10 mouse cellular contexts compared by ENCODE assay signal in genomic region chr19:6377327-6378040, GRCm38 (mm10). TPM values are rescaled to one million over a fixed set of nuclear protein-coding genes. Genes with fewer than 3 reads are reported as not detected.
DNase-seq lines count a peak whose midpoint lies in the region; ATAC-seq lines count a peak whose summit lies in the region.
"Had no signal": no experiment of that assay in that cellular context is flagged by ENCODE, and none has a peak within 500 bp of the region (broad histone marks: within the 10 kb centered on the region; RNA-seq: fewer than 3 reads in every experiment).

No protein-coding gene starts in this region.

- WGBS in heart, embryonic 12.5 days: 72% methylated on average over 11 of the region's 11 CpGs
- 77% methylated on average over 11 of the region's 11 CpGs for WGBS in heart, embryonic 11.5 days (ENCODE audit: insufficient replicate concordance)
- WGBS in heart, embryonic 16.5 days: 65% methylated on average over 11 of the region's 11 CpGs
- WGBS in midbrain, embryonic 15.5 days: 53% methylated on average over 11 of the region's 11 CpGs

- no peak overlapping the region for H3K4me3 ChIP-seq in heart, embryonic 12.5 days
- H3K4me3 ChIP-seq in heart, embryonic 11.5 days (ENCODE audit: low read depth, low read length): no peak overlapping the region
- no peak overlapping the region for H3K4me3 ChIP-seq in heart, embryonic 16.5 days (ENCODE audit: low read length)
- no peak overlapping the region for H3K4me3 ChIP-seq in midbrain, embryonic 15.5 days

- no peaks in the 10 kb centered on the region for H3K9me3 ChIP-seq in heart, embryonic 12.5 days (replicated peaks)
- H3K9me3 ChIP-seq in heart, embryonic 11.5 days (replicated peaks; ENCODE audit: control insufficient read depth, low read length): no peaks in the 10 kb centered on the region
- no peaks in the 10 kb centered on the region for H3K9me3 ChIP-seq in heart, embryonic 16.5 days (replicated peaks; ENCODE audit: control insufficient read depth, low read length)
- H3K9me3 ChIP-seq in midbrain, embryonic 15.5 days: no peaks in the 10 kb centered on the region

- H3K4me1 ChIP-seq in heart, embryonic 12.5 days (replicated peaks): peaks cover 23% of the 10 kb centered on the region
- peaks cover 11% of the 10 kb centered on the region for H3K4me1 ChIP-seq in heart, embryonic 11.5 days (ENCODE audit: control insufficient read depth, insufficient read depth, low read length)
- peaks cover 20% of the 10 kb centered on the region for H3K4me1 ChIP-seq in heart, embryonic 16.5 days (ENCODE audit: control insufficient read depth, insufficient read depth, low read length)
- H3K4me1 ChIP-seq in midbrain, embryonic 15.5 days: no peaks in the 10 kb centered on the region

- H3K4me2 ChIP-seq in heart, embryonic 12.5 days: no peak overlapping the region
- no peak overlapping the region for H3K4me2 ChIP-seq in heart, embryonic 11.5 days
- no peak overlapping the region for H3K4me2 ChIP-seq in heart, embryonic 16.5 days (ENCODE audit: low read depth, low read length)
- no peak overlapping the region for H3K4me2 ChIP-seq in midbrain, embryonic 15.5 days

- peaks cover 76% of the 10 kb centered on the region for H3K36me3 ChIP-seq in heart, embryonic 12.5 days
- H3K36me3 ChIP-seq in heart, embryonic 11.5 days (ENCODE audit: control insufficient read depth, insufficient read depth, low read length): peaks cover 51% of the 10 kb centered on the region
- peaks cover 53% of the 10 kb centered on the region for H3K36me3 ChIP-seq in heart, embryonic 16.5 days (ENCODE audit: control insufficient read depth, insufficient read depth)
- H3K36me3 ChIP-seq in midbrain, embryonic 15.5 days (replicated peaks): peaks cover 44% of the 10 kb centered on the region

- no peak for ATAC-seq in heart, embryonic 12.5 days (ENCODE audit: insufficient number of reproducible peaks, low FRiP score)
- ATAC-seq in heart, embryonic 11.5 days (replicated peaks; ENCODE audit: insufficient number of reproducible peaks, low FRiP score, low TSS enrichment): no peak
- ATAC-seq in heart, embryonic 16.5 days (replicated peaks; ENCODE audit: extremely low read depth, insufficient read depth, low FRiP score): no peak
- ATAC-seq in midbrain, embryonic 15.5 days (replicated peaks): no peak

- peak; percentile 51 for DNase-seq in cerebellum, adult 9-11 months
- DNase-seq in cerebellum, adult 18-20 months: no peak
- no peak for DNase-seq in layer of hippocampus, postnatal 14 days (ENCODE audit: low spot score in 2 of 2)
- no peak for DNase-seq in kidney, adult 9 months

- H3K9ac ChIP-seq in heart, embryonic 12.5 days: no peak overlapping the region
- no peak overlapping the region for H3K9ac ChIP-seq in heart, embryonic 11.5 days (ENCODE audit: low read depth, low read length)
- H3K9ac ChIP-seq in heart, embryonic 16.5 days (ENCODE audit: low read length): peak overlapping the region; percentile 18; the same call in 1 of the 2 replicates
- H3K9ac ChIP-seq in midbrain, embryonic 15.5 days: peak overlapping the region; percentile 2; the same call in 1 of the 2 replicates
- H3K9ac ChIP-seq: liver, embryonic 14.5 days had no signal

- H3K27ac ChIP-seq in heart, embryonic 12.5 days (ENCODE audit: poor library complexity, severe bottlenecking): peak overlapping the region; percentile 22; the same call in 1 of the 2 replicates
- H3K27ac ChIP-seq in heart, embryonic 11.5 days (ENCODE audit: low read depth, low read length): no peak overlapping the region
- H3K27ac ChIP-seq in heart, embryonic 16.5 days (ENCODE audit: low read length): peak overlapping the region; percentile 84
- H3K27ac ChIP-seq in midbrain, embryonic 15.5 days: no peak overlapping the region
- H3K27ac ChIP-seq: liver, embryonic 14.5 days had no signal

- H3K27me3 ChIP-seq in heart, embryonic 12.5 days (replicated peaks): no peaks in the 10 kb centered on the region
- no peaks in the 10 kb centered on the region for H3K27me3 ChIP-seq in heart, embryonic 11.5 days (ENCODE audit: control insufficient read depth, insufficient read depth, low read length)
- no peaks in the 10 kb centered on the region for H3K27me3 ChIP-seq in heart, embryonic 16.5 days (ENCODE audit: control insufficient read depth, insufficient read depth, low read length)
- no peaks in the 10 kb centered on the region for H3K27me3 ChIP-seq in midbrain, embryonic 15.5 days (replicated peaks)

RNA-seq across cellular contexts. Expression of gene Pygm, which starts 6.7 kb away (rescaled TPM):
- polyA plus RNA-seq in heart, embryonic 12.5 days (2016; fragmentation: Nextera tagmentation; extraction: Ambion mirVana): 224 and 234 TPM in 2 replicates
- polyA plus RNA-seq in heart, embryonic 11.5 days (2014; fragmentation: Nextera tagmentation; extraction: Ambion mirVana): 149 and 178 TPM in 2 replicates
- 362 and 381 TPM in 2 replicates for polyA plus RNA-seq in heart, embryonic 16.5 days (2015; fragmentation: Nextera tagmentation; extraction: Ambion mirVana)
- 5.9 and 9.5 TPM in 2 replicates for polyA plus RNA-seq in midbrain, embryonic 15.5 days (2015; fragmentation: Nextera tagmentation; extraction: Ambion mirVana)
- total RNA-seq in layer of hippocampus, postnatal 14 days (2021): 10 to 100 TPM; 28.0 to 37.5 TPM

RNA-seq across cellular contexts. Expression of gene Sf1, which starts 14.0 kb away (rescaled TPM):
- 127 and 130 TPM in 2 replicates for polyA plus RNA-seq in heart, embryonic 12.5 days (2016; fragmentation: Nextera tagmentation; extraction: Ambion mirVana)
- polyA plus RNA-seq in heart, embryonic 11.5 days (2014; fragmentation: Nextera tagmentation; extraction: Ambion mirVana): 106 and 124 TPM in 2 replicates
- 80.2 and 86.7 TPM in 2 replicates for polyA plus RNA-seq in heart, embryonic 16.5 days (2015; fragmentation: Nextera tagmentation; extraction: Ambion mirVana)
- polyA plus RNA-seq in midbrain, embryonic 15.5 days (2015; fragmentation: Nextera tagmentation; extraction: Ambion mirVana): 112 and 119 TPM in 2 replicates
- 100 to 1,000 TPM; 182 to 189 TPM for total RNA-seq in layer of hippocampus, postnatal 14 days (2021)

RNA-seq across cellular contexts. Expression of gene Rasgrp2, which starts 21.7 kb away (rescaled TPM):
- polyA plus RNA-seq in heart, embryonic 12.5 days (2016; fragmentation: Nextera tagmentation; extraction: Ambion mirVana): 43.8 and 45.8 TPM in 2 replicates
- 41.5 and 42.7 TPM in 2 replicates for polyA plus RNA-seq in heart, embryonic 11.5 days (2014; fragmentation: Nextera tagmentation; extraction: Ambion mirVana)
- polyA plus RNA-seq in heart, embryonic 16.5 days (2015; fragmentation: Nextera tagmentation; extraction: Ambion mirVana): 68.8 and 69.8 TPM in 2 replicates
- polyA plus RNA-seq in midbrain, embryonic 15.5 days (2015; fragmentation: Nextera tagmentation; extraction: Ambion mirVana): 73.1 and 93.6 TPM in 2 replicates
- 10 to 100 TPM; 40.2 to 44.9 TPM for total RNA-seq in layer of hippocampus, postnatal 14 days (2021)

RNA-seq across cellular contexts. Expression of gene Map4k2, which starts 36.5 kb away (rescaled TPM):
- 14.1 and 15.7 TPM in 2 replicates for polyA plus RNA-seq in heart, embryonic 12.5 days (2016; fragmentation: Nextera tagmentation; extraction: Ambion mirVana)
- 9.6 and 10.1 TPM in 2 replicates for polyA plus RNA-seq in heart, embryonic 11.5 days (2014; fragmentation: Nextera tagmentation; extraction: Ambion mirVana)
- polyA plus RNA-seq in heart, embryonic 16.5 days (2015; fragmentation: Nextera tagmentation; extraction: Ambion mirVana): 17.2 and 18.5 TPM in 2 replicates
- 20.0 and 21.7 TPM in 2 replicates for polyA plus RNA-seq in midbrain, embryonic 15.5 days (2015; fragmentation: Nextera tagmentation; extraction: Ambion mirVana)
- 10 to 100 TPM; 82.6 to 85.8 TPM for total RNA-seq in layer of hippocampus, postnatal 14 days (2021)

RNA-seq across cellular contexts. Expression of gene Nrxn2, which starts 41.0 kb away (rescaled TPM):
- polyA plus RNA-seq in heart, embryonic 12.5 days (2016; fragmentation: Nextera tagmentation; extraction: Ambion mirVana): 0.26 and 0.52 TPM in 2 replicates
- 1.5 and 1.6 TPM in 2 replicates for polyA plus RNA-seq in heart, embryonic 11.5 days (2014; fragmentation: Nextera tagmentation; extraction: Ambion mirVana)
- 0.37 and 0.77 TPM in 2 replicates for polyA plus RNA-seq in heart, embryonic 16.5 days (2015; fragmentation: Nextera tagmentation; extraction: Ambion mirVana)
- 44.6 and 44.9 TPM in 2 replicates for polyA plus RNA-seq in midbrain, embryonic 15.5 days (2015; fragmentation: Nextera tagmentation; extraction: Ambion mirVana)
- total RNA-seq in layer of hippocampus, postnatal 14 days (2021): 100 to 1,000 TPM; 549 to 577 TPM
- total RNA-seq: megakaryocyte progenitor cell, adult 5-6 weeks had no signal

Comparison
In these comparisons a context has a peak if more than half of its experiments do, and no peak if none do; other contexts are left out.
1. H3K27ac ChIP-seq: peak in heart, embryonic 12.5 days (single experiment) and heart, embryonic 16.5 days (single experiment); none in heart, embryonic 11.5 days (single experiment) and midbrain, embryonic 15.5 days (single experiment).
2. H3K9ac ChIP-seq: peak in heart, embryonic 16.5 days (single experiment) and midbrain, embryonic 15.5 days (single experiment); none in heart, embryonic 12.5 days (single experiment) and heart, embryonic 11.5 days (single experiment).
3. RNA of gene Pygm, which starts 6.7 kb away (polyA plus RNA-seq): 362 to 381 TPM in heart, embryonic 16.5 days, 224 to 234 TPM in heart, embryonic 12.5 days and 149 to 178 TPM in heart, embryonic 11.5 days; 5.9 to 9.5 TPM in midbrain, embryonic 15.5 days; every median in the first group is over 10 times any median in the second.